Mouse (Mus musculus) activated CD4-positive, CD25-positive, alpha-beta regulatory T cell (primary cell): ENCODE data around the gene Drd3. TPM values are rescaled to one million over a fixed set of nuclear protein-coding genes. Genes with fewer than 3 reads are reported as not detected.

Source experiments
- polyA plus RNA-seq, 2 experiments: library from polyadenylated mRNA; unstranded; fragments of 100-300 nt; shearing (Covaris generic); gene quantifications; one replicate each; pipeline ENCODE4 v1.2.1; 2017

Drd3 gene
- not detected for polyA plus RNA-seq

GRCm38 (mm10) chr16:43753751-43754150 is at the start of gene Drd3:
Gene Drd3, plus strand, starts transcription at chr16:43754026.

Other genes with a start within 250 kb of the Drd3 start
- 10 to 100 TPM; 73.2 to 98.4 TPM for gene Tigit, start 89.9 kb upstream of the Drd3 start, polyA plus RNA-seq
- 10 to 100 TPM; 10.3 to 11.8 TPM for gene Ccdc191, start 135.8 kb downstream of the Drd3 start, polyA plus RNA-seq
- gene Qtrt2, start 172.8 kb downstream of the Drd3 start, polyA plus RNA-seq, result 10 to 100 TPM; 10.7 to 17.9 TPM
- gene Zdhhc23, start 225.8 kb downstream of the Drd3 start, polyA plus RNA-seq, result 1 to 10 TPM; 4.1 to 6.8 TPM